Mouse (Mus musculus) heart, adult 2 months (tissue): ENCODE measurements around the gene Epb41l3. TPM values are rescaled to one million over a fixed set of nuclear protein-coding genes. Genes with fewer than 3 reads are reported as not detected.
"Not testable (repeated sequence)": the region's sequence is repeated elsewhere in the genome, so short reads cannot be mapped to it uniquely, and the experiment has no call there.

Experiments used
- DNase-seq, 2 experiments: peaks; one replicate each; pipeline ENCODE4 v3.0.0; 2021
- H3K27ac ChIP-seq: fragments of 200-600 bp; 2 replicates; pipeline ENCODE4 v1.8.1; 2022
- H3K27me3 ChIP-seq: fragments of 200-500 bp; 2 replicates; pipeline ENCODE4 v1.6.1; 2012; ENCODE audit warnings: mild to moderate bottlenecking, low read length, inconsistent platforms, mixed read lengths; ENCODE audit not compliant: control insufficient read depth, insufficient read depth
- H3K36me3 ChIP-seq: fragments of 200-500 bp; 2 replicates; pipeline ENCODE4 v1.6.1; 2012; ENCODE audit warnings: low read length, inconsistent platforms; ENCODE audit not compliant: control insufficient read depth, insufficient read depth
- H3K4me1 ChIP-seq: fragments of 200-500 bp; 2 replicates; pipeline ENCODE4 v1.6.1; 2011; ENCODE audit warnings: low read length; ENCODE audit not compliant: control insufficient read depth, insufficient read depth
- H3K4me3 ChIP-seq: fragments of 200-600 bp; 2 replicates; pipeline ENCODE4 v1.8.1; 2022
- H3K79me2 ChIP-seq: fragments of 200-500 bp; replicated peaks from 2 replicates; pipeline ENCODE4 v1.6.1; 2012; ENCODE audit warnings: mild to moderate bottlenecking, inconsistent platforms, low read length, moderate library complexity, mixed read lengths; ENCODE audit not compliant: control insufficient read depth, insufficient read depth
- H3K9ac ChIP-seq: fragments of 200-500 bp; 2 replicates; pipeline ENCODE4 v1.6.1; 2012; ENCODE audit warnings: low read depth, mild to moderate bottlenecking, control low read depth, inconsistent platforms, low read length, mixed read lengths
- CTCF ChIP-seq: fragments of 200-600 bp; IDR thresholded peaks from 2 replicates; pipeline ENCODE4 v1.8.1; 2022; ENCODE audit warnings: antibody characterized with exemption, mild to moderate bottlenecking, moderate library complexity
- EP300 ChIP-seq: fragments of 200-500 bp; IDR thresholded peaks from 2 replicates; pipeline ENCODE4 v1.6.1; 2011; ENCODE audit warnings: low read depth, low read length, control low read depth; ENCODE audit not compliant: insufficient read depth
- POLR2A ChIP-seq: fragments of 200-500 bp; IDR thresholded peaks from 2 replicates; pipeline ENCODE4 v1.6.1; 2011; ENCODE audit warnings: mild to moderate bottlenecking, low read depth, low read length, control low read depth; ENCODE audit not compliant: insufficient read depth
- WGBS: fragments of 180-500 bp; shearing (Covaris S2); methylation state at CpG from one replicate; pipeline ENCODE4 v1.1.7; 2018; 5-methylcytosine and 5-hydroxymethylcytosine counted together
- intact Hi-C: fragments of 180-260 bp; cut with DNase I; formaldehyde crosslinking; loops from one replicate; pipeline ENCODE4 v1.15.1; 2025
- polyA plus RNA-seq: library from polyadenylated mRNA; depleted of rRNA; stranded (reverse); fragments of >200 nt; gene quantifications from 2 replicates; pipeline ENCODE4 v1.2.3, GENCODE M21; 2012
- total RNA-seq, 2 experiments: library from RNA; stranded (reverse); gene quantifications; 2 replicates each; pipeline ENCODE4 v1.2.3; 2021

Epb41l3 gene
- total and polyA plus RNA-seq, 3 experiments, result 3.0 to 13.5 (median 13.5) TPM

DNA sequence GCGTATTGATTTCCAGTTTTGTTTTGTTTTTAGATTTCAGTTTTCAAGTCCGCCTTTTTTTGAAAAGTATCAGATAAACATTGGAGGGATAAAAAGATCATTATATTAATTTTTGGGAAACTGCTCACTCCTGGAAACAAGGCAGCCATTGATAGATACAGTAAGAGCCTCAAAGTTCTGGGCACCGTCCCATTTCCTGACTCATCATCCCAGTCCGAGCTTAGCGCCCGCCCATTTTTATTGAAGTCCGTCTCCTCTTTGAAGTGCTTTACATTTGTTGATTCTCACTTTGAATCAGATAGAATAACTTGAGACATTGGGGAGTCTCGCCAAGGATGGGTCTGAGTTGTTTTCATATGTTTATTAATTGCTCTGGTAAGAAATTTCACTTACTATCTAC, 43.7 kb downstream of the Epb41l3 start:
- H3K27ac ChIP-seq, result no peak overlapping the region
- H3K9ac ChIP-seq, result no peak overlapping the region
- H3K27me3 ChIP-seq, result peaks cover 4% of the 10 kb centered on the region; the same call in 1 of the 2 replicates
- intact Hi-C loops, result no loop called here
- H3K79me2 ChIP-seq, result no peaks in the 10 kb centered on the region
- no peaks in the 10 kb centered on the region for H3K4me1 ChIP-seq
- H3K4me3 ChIP-seq, result no peak overlapping the region
- no peak for DNase-seq
- no peak for TF ChIP-seq EP300
- TF ChIP-seq POLR2A, result no peak
- TF ChIP-seq CTCF, result no peak
- H3K36me3 ChIP-seq, result no peaks in the 10 kb centered on the region
- WGBS, result 68% methylated on average over 8 of the region's 8 CpGs

DNA sequence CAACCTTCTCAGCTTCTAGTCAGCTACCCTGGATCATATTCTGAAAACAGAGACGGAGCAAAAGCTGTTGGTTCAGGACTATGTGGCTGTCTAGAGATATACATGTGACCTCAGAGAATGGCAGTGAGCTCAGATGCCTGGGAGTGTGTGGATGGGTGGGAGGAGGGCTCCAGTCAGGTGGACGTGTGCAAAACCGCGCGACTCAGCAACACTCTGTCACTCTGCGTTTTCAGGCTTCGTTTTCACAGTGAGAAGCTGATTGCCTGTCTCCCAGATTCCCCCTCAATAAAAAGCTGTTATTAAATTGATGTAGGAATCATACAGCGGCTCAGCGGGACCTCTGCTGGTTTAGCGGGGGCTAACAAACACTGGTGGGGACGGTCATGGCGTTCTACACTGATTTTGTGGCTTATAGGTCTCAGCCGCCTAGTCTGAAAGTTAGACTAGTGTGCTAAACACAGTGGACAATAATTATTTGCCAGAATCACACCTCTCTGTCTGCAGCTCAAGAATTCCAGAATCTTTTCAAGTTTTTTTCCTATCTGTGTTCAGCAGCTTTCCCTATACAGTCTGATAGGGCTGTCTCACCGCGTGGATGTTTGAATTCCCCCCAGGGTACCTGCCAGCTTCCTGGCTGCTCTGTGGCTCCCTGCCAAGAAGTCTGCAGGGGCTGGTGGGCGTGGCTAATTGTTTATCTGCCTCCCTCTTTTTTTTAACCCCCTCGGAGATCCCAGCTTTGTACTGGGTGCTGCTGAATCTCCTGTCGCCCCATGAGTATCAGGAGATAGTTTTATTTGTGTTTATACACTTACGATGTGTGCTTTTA, 45.3 kb downstream of the Epb41l3 start:
- Histone ChIP-seq H3K79me2 (no peaks in the 10 kb centered on the region), H3K4me3 (no peak overlapping the region), H3K9ac (no peak overlapping the region), H3K27me3 (peaks cover 4% of the 10 kb centered on the region; the same call in 1 of the 2 replicates), H3K4me1 (no peaks in the 10 kb centered on the region), H3K36me3 (no peaks in the 10 kb centered on the region), H3K27ac (no peak overlapping the region)
- TF ChIP-seq POLR2A, result no peak
- no peak for TF ChIP-seq EP300
- TF ChIP-seq CTCF, result no peak
- WGBS, result 5% methylated on average over 19 of the region's 19 CpGs
- intact Hi-C loops, result no loop called here
- DNase-seq, result no peak

DNA sequence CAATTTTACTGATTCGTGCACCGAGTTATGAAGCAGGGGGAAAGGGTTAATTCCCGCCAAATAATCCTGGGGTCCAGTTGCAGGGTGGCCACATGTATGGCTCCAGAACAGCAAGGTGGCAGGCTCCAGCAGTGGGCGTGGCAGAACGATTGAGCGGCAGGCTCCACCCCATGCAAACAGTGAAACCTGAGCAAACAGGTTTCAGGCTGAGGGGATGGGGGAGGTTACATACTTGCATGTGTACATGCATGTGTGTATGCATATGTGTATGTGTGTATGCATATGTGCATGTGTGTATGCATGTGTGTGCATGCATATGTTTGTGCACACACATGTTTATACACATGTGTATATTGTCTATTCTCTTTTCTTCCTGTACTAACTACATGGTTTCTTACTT, 46.9 kb downstream of the Epb41l3 start:
- H3K27ac ChIP-seq, H3K4me3 ChIP-seq, H3K4me1 ChIP-seq, DNase-seq, H3K9ac ChIP-seq, intact Hi-C loops, H3K36me3 ChIP-seq, H3K79me2 ChIP-seq, H3K27me3 ChIP-seq: not testable (repeated sequence)
- WGBS, result 7% methylated on average over 6 of the region's 6 CpGs

DNA sequence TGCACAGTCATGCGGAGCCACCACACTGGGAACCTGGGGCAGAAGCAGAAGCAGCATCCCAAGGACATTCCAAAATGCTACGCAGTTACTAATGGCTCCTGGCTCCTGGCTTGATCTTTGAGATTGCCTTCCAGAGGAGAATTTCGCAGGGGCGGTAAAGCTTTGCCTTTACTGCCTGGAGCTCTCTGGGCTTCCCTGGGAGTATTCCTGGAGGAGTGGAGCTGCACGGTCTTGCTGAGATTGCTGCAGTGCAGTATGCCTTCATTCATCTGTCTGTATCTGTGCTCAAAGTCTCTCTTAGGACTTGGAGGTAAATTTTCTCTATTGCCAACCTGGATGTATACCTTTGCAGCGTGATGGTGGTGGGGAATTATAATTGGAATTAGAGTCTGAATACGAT, 52.0 kb downstream of the Epb41l3 start:
- no peak for TF ChIP-seq POLR2A
- TF ChIP-seq CTCF, result no peak
- TF ChIP-seq EP300, result no peak
- 69% methylated on average over 7 of the region's 7 CpGs for WGBS
- Histone ChIP-seq H3K9ac (no peak overlapping the region), H3K4me1 (no peaks in the 10 kb centered on the region), H3K79me2 (no peaks in the 10 kb centered on the region), H3K27ac (no peak overlapping the region), H3K36me3 (no peaks in the 10 kb centered on the region), H3K27me3 (0 out of 2 replicates have a peak, but pooled peaks cover 2% of the 10 kb centered on the region), H3K4me3 (no peak overlapping the region)
- no peak for DNase-seq
- intact Hi-C loops, result no loop called here

DNA sequence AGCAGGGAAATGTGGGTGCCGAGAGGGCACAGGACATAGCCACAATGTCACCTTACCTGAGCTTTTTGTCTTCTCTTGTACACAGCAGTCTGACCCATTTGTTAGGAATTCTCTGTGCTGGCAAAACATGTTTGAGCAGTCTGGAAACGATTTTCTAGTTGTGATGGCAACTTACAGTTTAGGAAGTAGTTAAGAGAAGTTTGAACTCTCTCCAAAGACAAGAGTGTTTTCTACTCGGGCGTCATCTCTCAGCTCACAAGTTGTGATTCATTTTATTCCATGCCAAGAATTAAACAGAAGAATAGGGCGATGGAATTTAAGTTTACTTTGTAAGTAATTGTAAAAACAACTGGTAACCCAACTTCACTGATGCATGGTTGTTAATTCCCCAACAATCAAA, 52.5 kb downstream of the Epb41l3 start:
- Histone ChIP-seq H3K9ac (no peak overlapping the region), H3K27me3 (no peaks in the 10 kb centered on the region), H3K4me3 (no peak overlapping the region), H3K27ac (no peak overlapping the region), H3K36me3 (no peaks in the 10 kb centered on the region), H3K79me2 (no peaks in the 10 kb centered on the region), H3K4me1 (no peaks in the 10 kb centered on the region)
- TF ChIP-seq CTCF (no peak), EP300 (no peak), POLR2A (no peak)
- WGBS, result 44% methylated on average over 5 of the region's 5 CpGs
- no peak for DNase-seq
- intact Hi-C loops, result no loop called here

DNA sequence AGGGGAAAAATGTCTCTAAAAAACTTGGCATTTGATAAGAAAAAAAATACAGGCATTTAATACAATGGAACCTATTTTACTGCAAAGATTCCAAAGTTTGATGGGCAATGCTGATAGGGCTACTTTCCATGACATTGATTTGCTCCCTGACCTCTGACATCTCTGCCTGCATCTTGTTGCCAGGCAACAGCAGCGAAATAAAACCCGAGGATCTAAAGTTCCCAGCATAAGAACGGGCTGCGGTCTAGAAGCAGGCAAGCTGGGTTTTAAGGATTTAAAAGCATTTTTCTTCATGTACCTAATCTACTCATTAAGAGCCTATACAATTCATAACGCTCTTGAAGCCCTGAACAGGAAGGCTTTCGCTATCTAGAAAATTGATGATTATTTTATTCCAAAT, 54.0 kb downstream of the Epb41l3 start:
- 67% methylated on average over 6 of the region's 6 CpGs for WGBS
- intact Hi-C loops, result no loop called here
- no peak overlapping the region for H3K27ac ChIP-seq
- H3K36me3 ChIP-seq, result no peaks in the 10 kb centered on the region
- H3K4me3 ChIP-seq, result no peak overlapping the region
- H3K9ac ChIP-seq, result no peak overlapping the region
- H3K27me3 ChIP-seq, result no peaks in the 10 kb centered on the region
- no peaks in the 10 kb centered on the region for H3K79me2 ChIP-seq
- no peak for DNase-seq
- no peaks in the 10 kb centered on the region for H3K4me1 ChIP-seq
- TF ChIP-seq EP300, result no peak
- TF ChIP-seq POLR2A, result no peak
- no peak for TF ChIP-seq CTCF

DNA sequence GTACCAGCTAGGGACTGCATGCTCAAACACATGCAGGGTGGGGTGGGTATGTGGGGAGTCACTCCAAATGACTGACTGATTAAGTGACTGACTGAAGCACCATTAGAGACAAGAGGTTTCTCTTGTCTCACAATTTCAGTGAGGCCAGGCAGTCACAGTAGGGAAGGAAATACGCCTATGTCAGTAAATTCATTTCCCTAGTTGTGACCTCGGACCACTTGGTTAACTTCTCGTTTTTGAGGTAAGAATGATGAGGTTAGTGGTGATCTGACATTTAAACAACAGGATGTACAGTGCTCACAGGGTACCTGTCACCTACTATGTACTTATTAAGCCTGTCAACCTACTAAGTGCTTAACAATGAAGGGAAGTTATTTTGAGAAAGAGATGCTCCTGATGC, 67.5 kb downstream of the Epb41l3 start:
- no peaks in the 10 kb centered on the region; the same call in 1 of the 2 replicates for H3K27me3 ChIP-seq
- H3K4me3 ChIP-seq, result no peak overlapping the region
- 61% methylated on average over 3 of the region's 3 CpGs for WGBS
- intact Hi-C loops, result no loop called here
- H3K4me1 ChIP-seq, result no peaks in the 10 kb centered on the region
- DNase-seq, result no peak
- no peaks in the 10 kb centered on the region for H3K36me3 ChIP-seq
- H3K79me2 ChIP-seq, result no peaks in the 10 kb centered on the region
- TF ChIP-seq POLR2A (no peak), CTCF (no peak), EP300 (no peak)
- H3K9ac ChIP-seq, result no peak overlapping the region
- H3K27ac ChIP-seq, result no peak overlapping the region
